Mouse (Mus musculus): ENCODE measurements around the gene Insr. TPM values are rescaled to one million over a fixed set of nuclear protein-coding genes. Genes with fewer than 3 reads are reported as not detected.
"Not testable (repeated sequence)": the region's sequence is repeated elsewhere in the genome, so short reads cannot be mapped to it uniquely, and the experiment has no call there.

Gene Insr
- total and polyA plus RNA-seq, 3 experiments, result 5.3 to 7.6 TPM; not detected in 1

- H3K9ac ChIP-seq (ENCODE audit: control insufficient read depth, low read depth, low read length, poor library complexity, severe bottlenecking), result no peak overlapping the region
- DNase-seq (ENCODE audit: low read depth, low spot score), result peak; percentile 14
- H3K27me3 ChIP-seq (ENCODE audit: control insufficient read depth in 1 of 2, insufficient read depth in 2 of 2, low read length in 2 of 2), result no peaks in the 10 kb centered on the region
- no peaks in the 10 kb centered on the region for H3K79me2 ChIP-seq (ENCODE audit: control insufficient read depth, insufficient read depth, low read length, poor library complexity)
- no peaks in the 10 kb centered on the region for H3K9me3 ChIP-seq (replicated peaks; ENCODE audit: insufficient read depth, low read length)
- H3K36me3 ChIP-seq (ENCODE audit: control insufficient read depth in 1 of 2, insufficient read depth in 2 of 2, low read length in 2 of 2), result no peaks in the 10 kb centered on the region
- no peaks in the 10 kb centered on the region for H3K4me1 ChIP-seq (ENCODE audit: control insufficient read depth in 1 of 2, insufficient read depth in 2 of 2, low read length in 2 of 2)
- peak in 1 of 3 experiments; percentile 6; a peak in 1 of 6 replicates for TF ChIP-seq CTCF (IDR thresholded peaks at IDR 0.05 in 2 of 3, conservative IDR thresholded peaks at IDR 0.05 in 1 of 3; ENCODE audit: control insufficient read depth in 1 of 3, insufficient read depth in 1 of 3, low read depth in 2 of 3, low read length in 3 of 3, poor library complexity in 1 of 3, severe bottlenecking in 1 of 3)
- no peak for TF ChIP-seq POLR2AphosphoS5 (IDR thresholded peaks at IDR 0.05; ENCODE audit: borderline replicate concordance, low read depth, low read length)
- peak; percentile 25 for TF ChIP-seq RAD21 (IDR thresholded peaks at IDR 0.05; ENCODE audit: low read depth, low read length)
- TF ChIP-seq NELFE (IDR thresholded peaks at IDR 0.05; ENCODE audit: low read depth, low read length), result no peak
- TF ChIP-seq KAT2A (conservative IDR thresholded peaks at IDR 0.05; ENCODE audit: low read depth, low read length), result no peak
- TF ChIP-seq CHD1 (IDR thresholded peaks at IDR 0.05; ENCODE audit: low read depth, low read length), result no peak
- TF ChIP-seq MYC (IDR thresholded peaks at IDR 0.05; ENCODE audit: low read depth, low read length), result no peak
- TF ChIP-seq USF1 (IDR thresholded peaks at IDR 0.05; ENCODE audit: low read depth, low read length), result no peak
- no peak for TF ChIP-seq UBTF (IDR thresholded peaks at IDR 0.05; ENCODE audit: borderline replicate concordance, insufficient read depth, low read depth, low read length)
- TF ChIP-seq ETS1 (IDR thresholded peaks at IDR 0.05; ENCODE audit: low read depth, low read length), result no peak
- TF ChIP-seq ZC3H11A (IDR thresholded peaks at IDR 0.05; ENCODE audit: low read depth, low read length), result no peak
- TF ChIP-seq BHLHE40 (IDR thresholded peaks at IDR 0.05; ENCODE audit: borderline replicate concordance, low read depth, low read length), result no peak
- no peak for TF ChIP-seq JUND (IDR thresholded peaks at IDR 0.05; ENCODE audit: low read depth, low read length)
- no peak for TF ChIP-seq CHD2 (IDR thresholded peaks at IDR 0.05; ENCODE audit: low read length)
- H3K27ac ChIP-seq (ENCODE audit: control insufficient read depth, low read depth, low read length), result no peak overlapping the region
- no peak overlapping the region for H3K4me3 ChIP-seq (ENCODE audit: control insufficient read depth in 1 of 2, insufficient read depth in 1 of 2, low read depth in 2 of 2, low read length in 2 of 2)
Observed at GRCm38 (mm10) chr8:3146506-3146905, 132.9 kb downstream of the Insr start.

- not testable (repeated sequence) for DNase-seq (ENCODE audit: low read depth, low spot score)
Observed at GRCm38 (mm10) chr8:3100416-3100815, 179.0 kb downstream of the Insr start.

More at GRCm38 (mm10) chr8:3100416-3100815, 179.0 kb downstream of the Insr start:
- not testable (repeated sequence) for H3K36me3 ChIP-seq (ENCODE audit: control insufficient read depth in 1 of 2, insufficient read depth in 2 of 2, low read length in 2 of 2); H3K4me3 ChIP-seq (ENCODE audit: control insufficient read depth in 1 of 2, insufficient read depth in 1 of 2, low read depth in 2 of 2, low read length in 2 of 2); H3K27ac ChIP-seq (ENCODE audit: control insufficient read depth, low read depth, low read length); H3K79me2 ChIP-seq (ENCODE audit: control insufficient read depth, insufficient read depth, low read length, poor library complexity); H3K4me1 ChIP-seq (ENCODE audit: control insufficient read depth in 1 of 2, insufficient read depth in 2 of 2, low read length in 2 of 2); H3K9me3 ChIP-seq (replicated peaks; ENCODE audit: insufficient read depth, low read length); H3K9ac ChIP-seq (ENCODE audit: control insufficient read depth, low read depth, low read length, poor library complexity, severe bottlenecking); H3K27me3 ChIP-seq (ENCODE audit: control insufficient read depth in 1 of 2, insufficient read depth in 2 of 2, low read length in 2 of 2)

Other genes starting within 250 kb of the Insr start
- gene A430078G23Rik, start 73.8 kb upstream of the Insr start, total RNA-seq (2012; rRNA removed), result 2.0 and 2.8 TPM in 2 replicates
- gene A430078G23Rik, start 73.8 kb upstream of the Insr start, polyA plus RNA-seq (2012; ENCODE audit: insufficient read depth in 1 of 2, insufficient read length in 2 of 2, low read depth in 1 of 2, low replicate concordance in 2 of 2, missing spikeins in 1 of 2), result 1 to 10 TPM in 1 of 2 experiments, not detected in 1; 3.8 TPM
- gene Arhgef18, start 113.4 kb upstream of the Insr start, total RNA-seq (2012; rRNA removed), result 2.4 and 3.0 TPM in 2 replicates
- gene Arhgef18, start 113.4 kb upstream of the Insr start, polyA plus RNA-seq (2012; ENCODE audit: insufficient read depth in 1 of 2, insufficient read length in 2 of 2, low read depth in 1 of 2, low replicate concordance in 2 of 2, missing spikeins in 1 of 2), result 1 to 10 TPM in 1 of 2 experiments, not detected in 1; 6.6 TPM
- 0.20 and 0.35 TPM in 2 replicates for gene Pex11g, start 188.1 kb upstream of the Insr start, total RNA-seq (2012; rRNA removed)
- 1 to 10 TPM in 1 of 2 experiments, not detected in 1; 1.4 TPM for gene Pex11g, start 188.1 kb upstream of the Insr start, polyA plus RNA-seq (2012; ENCODE audit: insufficient read depth in 1 of 2, insufficient read length in 2 of 2, low read depth in 1 of 2, low replicate concordance in 2 of 2, missing spikeins in 1 of 2)
- 0.12 TPM in 1 of 2 replicates, not detected in the other for gene Tex45, start 191.2 kb upstream of the Insr start, total RNA-seq (2012; rRNA removed)
- under 1 TPM in 1 of 2 experiments, not detected in 1; 0.06 TPM for gene Tex45, start 191.2 kb upstream of the Insr start, polyA plus RNA-seq (2012; ENCODE audit: insufficient read depth in 1 of 2, insufficient read length in 2 of 2, low read depth in 1 of 2, low replicate concordance in 2 of 2, missing spikeins in 1 of 2)
- 5.0 and 5.2 TPM in 2 replicates for gene Zfp358, start 213.5 kb upstream of the Insr start, total RNA-seq (2012; rRNA removed)
- gene Zfp358, start 213.5 kb upstream of the Insr start, polyA plus RNA-seq (2012; ENCODE audit: insufficient read depth in 1 of 2, insufficient read length in 2 of 2, low read depth in 1 of 2, low replicate concordance in 2 of 2, missing spikeins in 1 of 2), result 10 to 100 TPM in 1 of 2 experiments, not detected in 1; 12.0 TPM
- gene Mcoln1, start 220.8 kb upstream of the Insr start, total RNA-seq (2012; rRNA removed), result 15.2 and 18.0 TPM in 2 replicates
- 10 to 100 TPM in 1 of 2 experiments, not detected in 1; 47.6 TPM for gene Mcoln1, start 220.8 kb upstream of the Insr start, polyA plus RNA-seq (2012; ENCODE audit: insufficient read depth in 1 of 2, insufficient read length in 2 of 2, low read depth in 1 of 2, low replicate concordance in 2 of 2, missing spikeins in 1 of 2)
- gene Pnpla6, start 235.8 kb upstream of the Insr start, total RNA-seq (2012; rRNA removed), result 7.6 and 8.6 TPM in 2 replicates
- gene Pnpla6, start 235.8 kb upstream of the Insr start, polyA plus RNA-seq (2012; ENCODE audit: insufficient read depth in 1 of 2, insufficient read length in 2 of 2, low read depth in 1 of 2, low replicate concordance in 2 of 2, missing spikeins in 1 of 2), result 10 to 100 TPM in 1 of 2 experiments, not detected in 1; 16.5 TPM